Mouse (Mus musculus) gastrocnemius, postnatal 36 days (tissue): ENCODE results near the gene Gpr150. TPM values are rescaled to one million over a fixed set of nuclear protein-coding genes. Genes with fewer than 3 reads are reported as not detected.

Experiments
- DNase-seq, 2 experiments: peaks; one replicate each; pipeline ENCODE4 v3.0.0; 2022
- intact Hi-C: fragments of 180-260 bp; cut with DNase I; formaldehyde crosslinking; loops from one replicate; pipeline ENCODE4 v1.15.1; 2025
- long read RNA-seq, 2 experiments: library from polyadenylated mRNA; stranded (forward); transcript quantifications; one replicate each; pipeline ENCODE4 v2.0.0; 2021
- total RNA-seq, 2 experiments: library from RNA; stranded (reverse); gene quantifications; 2 replicates each; pipeline ENCODE4 v1.2.3; 2021

Gene Gpr150
- not detected for total RNA-seq
- long read RNA-seq, experiment 1 = 0 reads
- long read RNA-seq, experiment 2 = 0 reads

DNA sequence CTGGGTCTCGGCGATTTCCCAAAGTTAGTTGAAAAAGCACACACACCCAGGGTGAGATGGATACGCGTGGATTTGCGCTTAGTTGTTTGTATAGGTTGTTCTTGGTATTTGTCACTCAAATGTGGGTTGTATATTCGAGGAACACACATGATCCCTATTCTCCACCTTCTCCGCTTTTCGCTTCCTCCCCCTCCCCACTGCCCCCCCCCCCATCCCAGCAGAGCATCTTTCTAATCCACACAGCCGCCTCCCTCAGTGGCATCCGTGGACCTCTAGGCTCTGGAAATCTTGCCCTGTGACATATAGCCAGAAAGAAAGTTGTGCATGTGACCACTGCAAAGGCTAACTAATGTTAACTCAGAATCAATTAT, at the start of gene Gpr150:
Gene Gpr150 (minus strand): TSS at position 101 of the 371 bp plus-strand sequence.
- intact Hi-C loops = no loop called here
- DNase-seq = no peak

DNA sequence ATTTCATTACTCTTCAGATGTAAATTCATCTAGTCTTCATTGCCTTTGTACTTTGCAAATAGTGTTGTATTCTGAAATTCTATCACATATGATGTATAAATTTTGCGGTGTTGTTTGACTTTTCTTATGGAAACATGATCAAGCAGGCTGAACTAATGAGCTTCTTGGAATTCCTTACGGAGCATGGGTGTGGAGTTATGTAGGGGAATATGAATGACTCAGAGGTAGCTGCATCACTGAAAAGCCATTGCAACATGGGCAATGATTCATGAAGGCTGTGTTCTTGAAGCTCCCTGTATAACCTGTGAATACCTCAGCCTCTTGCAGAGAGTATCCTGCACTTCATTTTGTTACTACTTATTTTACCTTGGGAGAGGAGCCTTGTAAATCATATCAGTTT, 45.2 kb upstream of the Gpr150 start:
- intact Hi-C loops = no loop called here
- DNase-seq = no peak

DNA sequence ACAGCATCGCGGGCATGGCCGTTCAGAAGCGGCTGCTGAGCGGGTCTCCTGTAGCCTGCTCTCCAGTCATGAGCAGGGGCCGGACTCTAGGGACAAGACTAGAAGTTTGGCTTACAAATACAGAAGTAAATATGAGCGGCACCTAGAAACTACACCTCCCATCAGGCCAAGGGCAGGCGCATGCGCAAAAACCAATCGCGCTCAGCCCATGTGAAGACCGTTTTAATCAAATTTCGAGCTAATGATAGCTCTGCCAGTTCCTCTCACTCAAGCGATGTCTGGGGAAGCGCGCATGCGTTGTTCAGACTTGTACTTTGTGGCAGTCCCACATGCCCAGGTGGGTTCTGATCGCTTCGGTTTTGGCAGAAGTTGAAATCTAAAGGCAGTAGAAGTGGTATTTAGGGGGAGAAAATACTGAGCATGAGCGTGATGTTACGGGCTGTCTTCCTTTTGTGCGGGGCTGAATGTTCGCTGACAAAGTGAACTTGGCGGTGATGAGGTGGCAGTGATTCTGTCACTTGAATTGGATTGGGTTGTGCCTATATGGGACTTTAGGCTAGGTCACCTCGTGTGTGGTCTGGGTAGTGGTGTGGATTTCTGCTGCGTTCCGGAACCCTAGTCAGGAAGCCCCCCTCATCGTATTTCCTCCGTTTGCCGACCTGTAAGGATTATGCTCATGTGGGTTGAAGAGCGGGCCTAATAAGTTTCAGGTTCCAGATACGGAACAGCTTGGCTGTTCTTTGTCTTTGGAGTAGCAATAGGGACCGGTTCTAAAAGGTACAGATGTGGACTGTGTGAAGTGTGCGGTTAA, 41.9 kb upstream of the Gpr150 start, which contains the start of the genes Arsk and Ttc37:
Gene Arsk (minus strand): TSS at position 168 of the 811 bp plus-strand sequence.
Gene Ttc37 (plus strand): TSS at position 242 of the 811 bp plus-strand sequence.
- peak; percentile 88 to 94 for DNase-seq
- intact Hi-C loops = no loop called here

DNA sequence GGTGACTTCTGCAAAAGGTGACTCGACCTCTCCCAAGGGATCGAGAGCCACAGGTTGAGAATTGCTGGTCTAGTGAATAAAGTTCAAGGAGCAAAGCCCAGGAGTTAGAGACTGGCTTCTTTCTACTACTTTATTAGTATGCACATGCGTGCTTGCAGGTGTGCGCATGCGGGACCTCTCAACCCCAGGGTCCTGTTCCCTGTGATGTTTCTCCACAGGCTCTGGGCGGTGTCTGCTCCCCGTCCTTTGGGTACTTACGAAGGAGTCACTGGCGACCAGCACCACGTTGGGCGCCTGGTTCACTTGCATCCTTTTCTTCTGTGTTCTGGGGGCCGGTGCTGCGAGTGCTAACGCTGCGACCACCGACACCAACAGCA, 41.3 kb upstream of the Gpr150 start:
- intact Hi-C loops = no loop called here

DNA sequence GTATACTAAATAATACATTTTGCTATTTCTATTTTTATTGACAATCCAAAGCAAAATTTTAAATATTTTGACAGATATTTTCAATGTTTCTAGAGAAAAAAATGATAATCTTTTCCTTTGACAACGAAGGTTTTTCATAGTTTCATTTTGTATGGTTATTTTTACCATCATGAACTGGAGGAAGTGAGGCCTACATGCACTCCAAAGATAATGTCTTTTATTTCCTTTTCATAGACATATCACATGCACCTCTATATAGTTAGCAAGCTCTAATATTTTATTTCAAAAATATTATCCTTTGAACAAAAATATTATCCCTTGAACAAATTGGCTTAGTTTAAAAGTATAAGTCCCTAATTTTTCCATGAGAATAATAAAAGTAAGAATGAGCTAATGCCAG, 17.5 kb upstream of the Gpr150 start:
- no peak for DNase-seq
- intact Hi-C loops = no loop called here

More for the DNA sequence above, 41.3 kb upstream of the Gpr150 start:
- peak in 1 of 2 experiments; percentile 23 for DNase-seq

DNA sequence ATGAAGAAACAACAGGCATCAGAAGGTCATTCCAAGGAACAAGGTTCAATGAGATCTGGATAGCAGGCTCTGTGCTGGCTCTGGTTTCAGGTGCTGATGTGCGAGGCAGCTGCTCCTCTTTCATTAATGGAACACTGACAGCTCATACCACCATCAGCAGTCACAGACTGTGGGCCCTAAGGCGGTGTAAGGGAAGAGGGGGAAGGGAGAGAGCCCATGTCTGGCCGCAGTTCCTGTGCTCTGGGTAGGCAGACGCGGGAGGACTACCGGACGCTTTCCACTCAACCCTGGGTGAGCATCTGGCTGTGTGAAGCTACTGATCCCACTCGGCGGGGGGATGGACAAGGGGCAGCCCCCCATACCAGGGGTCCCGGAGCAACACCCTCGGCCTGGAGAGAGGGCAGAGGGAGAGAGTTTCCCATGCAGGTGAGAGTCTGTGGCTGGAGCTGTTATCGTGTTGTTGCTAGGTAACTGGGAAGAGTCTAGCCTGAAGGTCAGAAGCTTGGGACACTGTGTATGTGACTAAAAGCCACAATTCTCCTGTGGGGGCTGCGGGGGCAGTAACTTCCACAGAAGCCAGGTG, 7.7 kb upstream of the Gpr150 start:
- DNase-seq = no peak
- intact Hi-C loops = no loop called here

DNA sequence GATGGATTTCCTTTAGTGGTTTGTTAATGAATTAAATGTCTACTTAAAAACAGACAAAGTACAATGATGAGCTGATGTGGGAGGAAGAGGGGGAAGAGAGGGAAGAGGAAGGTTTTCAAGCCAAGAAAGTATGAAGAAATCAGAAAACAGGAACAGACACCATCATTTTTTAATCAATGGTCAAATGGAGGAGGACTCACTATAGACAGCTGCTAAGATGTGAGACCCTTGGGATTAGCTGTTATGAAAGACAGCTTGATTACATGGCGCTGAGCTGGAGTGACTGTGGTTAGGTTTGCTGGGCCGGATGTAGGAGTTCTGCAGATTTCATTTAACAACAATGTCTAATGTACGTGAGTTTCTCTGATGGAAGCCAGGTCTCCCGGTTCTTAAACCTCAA, 6.8 kb upstream of the Gpr150 start:
- intact Hi-C loops = no loop called here
- no peak for DNase-seq

DNA sequence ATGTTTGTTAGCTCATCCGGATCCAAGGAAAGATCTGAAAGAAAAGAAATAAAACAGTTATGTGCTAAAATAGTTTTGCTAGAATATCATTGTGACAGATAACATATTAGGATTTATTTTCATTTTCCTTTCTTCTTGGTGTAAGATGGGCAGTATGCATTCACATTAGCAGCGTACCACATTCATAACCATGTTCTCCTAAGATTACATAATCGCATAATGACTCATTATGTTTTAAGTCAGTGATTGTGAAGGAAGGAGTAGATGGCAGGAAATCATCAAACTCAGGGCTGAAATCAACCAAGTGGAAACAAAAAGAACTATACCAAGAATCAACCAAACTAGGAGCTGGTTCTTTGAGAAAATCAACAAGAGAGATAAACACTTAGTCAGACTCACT, 5.8 kb upstream of the Gpr150 start:
- DNase-seq = no peak
- intact Hi-C loops = no loop called here

DNA sequence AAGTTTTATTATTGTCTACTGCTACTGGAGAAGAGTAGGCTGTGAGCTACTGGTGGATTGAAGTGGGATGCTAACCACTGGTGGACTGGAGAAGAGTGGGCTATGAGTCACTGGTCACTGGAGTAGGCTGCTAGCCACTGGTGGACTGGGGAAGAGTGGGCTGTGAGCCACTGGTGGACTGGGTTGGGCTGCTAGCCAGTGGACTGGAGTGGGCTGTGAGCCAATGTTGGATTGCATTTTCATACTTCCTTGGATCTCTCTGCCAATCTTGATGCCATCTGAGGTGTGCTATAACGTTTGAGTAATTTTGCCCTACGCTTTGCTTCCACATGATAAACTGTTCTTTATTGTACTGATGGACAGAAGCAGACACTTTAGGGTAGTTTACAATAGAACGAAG, 5.3 kb upstream of the Gpr150 start:
- intact Hi-C loops = no loop called here
- DNase-seq = no peak

DNA sequence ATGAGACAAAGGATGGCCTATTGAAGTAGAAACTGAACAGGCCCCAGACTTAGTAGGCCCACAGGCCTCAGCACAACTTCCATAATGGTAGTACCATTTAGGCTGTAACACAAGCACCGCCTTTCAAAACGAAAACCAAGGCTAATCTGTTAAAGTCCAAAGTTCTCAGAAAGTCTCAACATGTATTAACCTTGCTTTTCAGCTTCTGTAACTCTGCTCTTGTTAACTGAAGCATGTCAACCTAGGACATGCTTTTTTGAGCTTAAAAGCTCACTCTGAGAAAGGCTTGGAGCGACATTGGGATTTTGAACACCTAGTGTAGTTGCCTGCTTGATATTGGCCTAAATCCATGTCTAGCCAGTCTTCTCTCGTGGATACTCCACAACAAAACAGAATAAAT, 2.8 kb upstream of the Gpr150 start:
- intact Hi-C loops = no loop called here
- no peak for DNase-seq

DNA sequence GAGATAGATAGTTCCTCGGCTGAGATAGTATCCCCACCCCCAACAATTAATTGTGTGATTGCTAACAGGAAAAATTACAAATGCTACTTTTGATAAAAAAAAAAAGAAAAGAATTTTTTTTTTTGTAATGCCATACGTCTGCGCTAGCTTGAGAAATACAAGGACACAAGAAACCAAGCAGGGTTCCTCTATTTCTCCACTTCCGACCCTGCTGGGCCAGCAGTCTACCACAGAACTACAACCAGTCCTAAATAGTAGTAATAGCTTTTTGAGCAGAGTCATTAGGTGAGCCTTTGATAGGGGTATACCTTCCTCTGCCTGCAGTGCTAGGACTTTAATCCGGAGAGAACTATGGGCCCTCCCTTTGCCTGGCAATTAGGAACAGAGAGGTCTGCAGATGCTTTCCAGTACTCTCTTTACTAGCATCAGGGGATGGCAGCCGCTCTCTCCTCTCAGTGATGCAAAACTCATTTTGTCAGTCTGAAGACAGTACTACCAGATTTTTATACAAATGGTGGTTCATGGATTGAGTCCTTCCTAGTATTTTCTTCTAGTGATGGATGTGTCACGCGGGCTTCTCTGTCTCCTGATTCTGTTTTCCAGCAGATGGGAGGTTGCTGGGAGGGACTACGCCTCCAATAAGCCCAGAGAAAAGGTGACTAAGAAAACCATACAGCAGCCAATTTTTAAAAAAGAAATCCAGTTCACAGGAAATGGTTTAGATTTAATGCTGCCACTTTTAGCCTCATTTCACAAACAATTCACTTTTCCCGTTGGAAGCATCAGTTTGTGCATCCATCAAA, 672 bp upstream of the Gpr150 start:
- intact Hi-C loops = no loop called here
- no peak for DNase-seq

DNA sequence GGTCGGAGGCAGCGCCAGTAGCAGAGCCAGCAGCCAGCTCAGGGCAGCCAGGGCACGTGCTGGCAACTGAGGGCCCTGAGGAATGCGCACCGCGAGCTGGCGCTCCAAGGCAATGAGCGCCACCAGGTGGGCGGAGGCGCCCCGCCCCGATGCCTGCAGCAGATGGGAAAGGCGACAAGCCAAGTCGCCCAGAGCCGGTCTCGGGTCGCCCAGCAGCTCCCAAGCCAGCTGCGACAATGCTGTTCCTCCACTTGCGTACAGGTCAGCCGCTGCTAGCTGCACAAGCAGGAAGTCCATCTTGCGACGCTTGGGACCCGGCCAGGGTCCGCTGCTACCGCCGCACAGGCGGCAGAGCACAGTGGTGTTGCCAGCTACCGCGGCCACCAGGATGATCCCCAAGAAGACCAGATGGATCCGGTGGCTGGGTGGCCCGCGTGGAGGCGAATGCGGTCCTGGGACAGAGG, 503 bp downstream of the Gpr150 start:
- peak; percentile 19 to 29 for DNase-seq
- intact Hi-C loops = no loop called here

DNA sequence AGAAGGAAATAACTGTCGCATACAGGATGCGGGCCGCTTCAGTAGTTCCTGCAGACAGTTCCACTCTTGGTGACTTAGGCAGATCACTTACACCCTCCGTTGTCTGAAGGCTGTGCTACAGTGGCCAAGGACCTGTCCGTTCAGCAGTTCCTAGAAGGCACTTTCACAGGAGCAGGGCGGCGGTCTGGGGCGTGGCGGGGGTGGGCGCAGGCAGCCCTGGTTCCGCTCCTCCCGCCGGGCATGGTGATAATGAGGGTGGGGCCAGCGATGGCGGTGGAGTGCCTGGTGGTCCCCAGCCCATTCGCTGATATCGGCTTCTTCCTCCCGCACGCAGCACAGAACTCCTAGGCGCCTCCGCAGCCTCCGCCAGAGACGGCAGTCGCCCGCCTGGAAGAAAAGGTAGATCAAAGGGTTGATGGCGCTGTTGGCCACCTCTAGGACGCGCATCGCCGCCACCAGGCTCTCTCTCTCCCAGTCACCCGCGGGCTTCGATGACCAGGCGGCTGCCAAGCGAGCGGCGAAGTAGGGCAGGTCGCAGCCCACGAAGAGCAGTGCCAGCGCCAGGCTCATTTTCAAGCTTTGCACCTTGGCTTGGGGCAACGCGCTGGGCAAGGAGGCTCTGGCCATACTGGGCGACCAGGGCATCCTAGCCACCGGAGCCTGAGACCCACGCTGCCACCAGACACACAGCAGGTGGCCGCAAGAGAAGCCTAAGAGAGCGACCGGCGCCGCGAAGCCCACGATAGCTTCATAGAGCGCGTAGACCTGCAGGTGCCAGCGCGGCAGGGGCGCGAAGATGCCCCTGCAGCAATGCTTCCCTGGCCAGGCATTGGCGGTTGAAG, 1.2 kb downstream of the Gpr150 start:
- intact Hi-C loops = no loop called here
- peak in 1 of 2 experiments; percentile 18 for DNase-seq

DNA sequence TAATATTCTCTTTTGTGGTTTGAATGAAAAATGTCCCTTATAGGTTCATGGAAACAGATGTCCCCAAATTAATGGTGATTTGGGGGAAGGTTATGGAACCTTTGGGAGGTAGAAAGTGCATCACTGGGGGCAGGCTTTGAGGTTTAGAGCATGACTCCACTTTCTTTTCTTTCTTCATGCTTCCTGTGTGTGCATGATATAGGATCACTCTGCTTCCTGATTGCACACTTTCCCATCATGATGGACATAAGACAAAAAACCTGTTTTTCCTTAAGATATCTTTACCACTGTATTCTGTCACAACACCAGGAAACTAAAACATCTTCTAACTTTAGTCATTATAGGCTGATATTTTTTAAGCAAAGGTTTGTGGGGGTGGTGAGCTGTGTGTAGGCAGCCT, 11.8 kb downstream of the Gpr150 start:
- intact Hi-C loops = no loop called here
- DNase-seq = no peak

DNA sequence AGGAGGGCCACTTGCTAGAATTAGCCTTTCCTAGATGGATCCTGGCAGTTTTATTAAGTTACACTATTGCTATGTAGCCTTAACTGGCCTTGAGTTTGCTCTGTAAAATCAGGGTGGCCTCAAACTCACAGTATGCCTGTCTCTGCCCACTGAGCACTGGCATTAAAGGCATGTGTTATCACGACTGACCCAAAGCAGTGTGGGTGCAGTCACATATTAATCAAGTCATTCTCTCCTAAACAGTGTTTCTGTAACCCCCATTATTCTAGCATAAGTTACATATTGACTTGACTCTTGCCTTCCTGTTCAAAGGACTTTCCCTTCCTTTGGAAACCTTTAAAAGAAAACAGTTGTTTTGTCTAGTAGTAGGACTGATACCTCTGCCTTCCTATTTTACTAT, 14.3 kb downstream of the Gpr150 start:
- intact Hi-C loops = no loop called here
- DNase-seq = no peak

DNA sequence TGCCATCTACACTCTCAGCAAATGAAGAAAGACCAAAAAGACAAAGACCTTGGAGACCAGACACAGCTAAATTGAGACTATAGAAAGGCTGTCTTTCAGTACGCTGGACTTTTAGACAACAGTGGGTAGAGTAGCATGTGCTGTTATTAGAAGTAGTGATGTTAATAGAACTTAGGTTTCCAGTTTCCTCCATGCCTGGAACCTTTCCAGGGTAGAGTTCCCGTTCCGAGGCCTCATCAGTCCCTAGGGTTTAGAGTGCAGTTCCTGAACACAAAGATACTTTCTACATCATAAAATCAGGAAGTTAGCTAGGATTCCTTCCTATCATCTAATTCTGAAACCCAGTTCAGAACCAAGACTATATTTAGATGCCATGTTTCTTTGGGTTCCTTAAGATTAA, 32.2 kb downstream of the Gpr150 start:
- no peak for DNase-seq
- intact Hi-C loops = loop anchor here (10.0 kb wide), 1 partner anchor 320 kb away; the partner anchor contains the start of gene Ell2

DNA sequence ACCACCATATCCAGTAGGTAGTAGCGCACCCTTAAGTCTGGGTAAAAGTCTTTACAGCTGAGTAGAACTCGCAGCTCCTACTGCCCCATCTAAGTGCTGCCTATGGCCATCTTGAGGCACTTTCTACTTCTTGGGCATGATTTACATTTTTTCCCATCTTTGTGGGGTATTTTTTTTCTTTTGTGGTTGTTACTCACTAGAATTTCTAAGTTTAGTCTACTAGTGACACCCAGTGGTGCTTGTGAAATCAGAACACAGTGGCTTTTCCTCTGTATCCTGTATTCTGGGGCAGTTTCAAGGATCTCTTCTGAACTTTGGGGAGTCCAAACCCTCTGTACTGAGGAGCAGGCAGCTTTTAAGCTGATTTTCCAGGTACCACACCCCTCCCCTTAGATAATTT, 35.0 kb downstream of the Gpr150 start:
- intact Hi-C loops = loop anchor here (10.0 kb wide), 1 partner anchor 317 kb away; the partner anchor contains the start of gene Ell2

DNA sequence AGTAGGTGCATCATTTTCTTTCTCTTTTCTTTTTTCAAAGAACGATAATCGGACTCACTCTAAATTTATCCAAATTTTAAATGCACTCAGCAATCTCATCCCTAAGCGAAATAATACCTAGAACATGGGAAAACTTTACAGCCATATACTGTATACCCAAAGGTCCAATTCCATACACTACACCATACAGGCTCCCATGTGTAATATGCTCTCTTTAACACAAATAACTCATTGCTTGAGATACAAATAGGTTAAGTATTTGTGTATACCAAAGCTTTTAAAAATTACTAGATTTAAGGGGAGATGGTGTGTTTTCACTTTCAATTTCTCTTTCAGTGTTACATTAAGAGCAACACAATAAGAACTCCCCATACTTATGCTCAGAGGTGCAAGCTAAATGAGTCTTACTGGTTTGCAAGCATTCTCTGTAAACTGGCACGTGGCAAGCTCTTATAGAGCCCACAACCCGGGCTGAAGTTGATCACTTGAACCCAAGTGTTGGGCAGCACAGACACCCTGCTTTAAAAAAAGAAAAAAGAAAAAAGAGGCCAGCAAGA, 37.9 kb downstream of the Gpr150 start:
- intact Hi-C loops = loop anchor here (1.0 kb wide), 1 partner anchor 76 kb away; the partner anchor contains the start of gene Rhobtb3
- DNase-seq = no peak

More for the DNA sequence above, 35.0 kb downstream of the Gpr150 start:
- no peak for DNase-seq

DNA sequence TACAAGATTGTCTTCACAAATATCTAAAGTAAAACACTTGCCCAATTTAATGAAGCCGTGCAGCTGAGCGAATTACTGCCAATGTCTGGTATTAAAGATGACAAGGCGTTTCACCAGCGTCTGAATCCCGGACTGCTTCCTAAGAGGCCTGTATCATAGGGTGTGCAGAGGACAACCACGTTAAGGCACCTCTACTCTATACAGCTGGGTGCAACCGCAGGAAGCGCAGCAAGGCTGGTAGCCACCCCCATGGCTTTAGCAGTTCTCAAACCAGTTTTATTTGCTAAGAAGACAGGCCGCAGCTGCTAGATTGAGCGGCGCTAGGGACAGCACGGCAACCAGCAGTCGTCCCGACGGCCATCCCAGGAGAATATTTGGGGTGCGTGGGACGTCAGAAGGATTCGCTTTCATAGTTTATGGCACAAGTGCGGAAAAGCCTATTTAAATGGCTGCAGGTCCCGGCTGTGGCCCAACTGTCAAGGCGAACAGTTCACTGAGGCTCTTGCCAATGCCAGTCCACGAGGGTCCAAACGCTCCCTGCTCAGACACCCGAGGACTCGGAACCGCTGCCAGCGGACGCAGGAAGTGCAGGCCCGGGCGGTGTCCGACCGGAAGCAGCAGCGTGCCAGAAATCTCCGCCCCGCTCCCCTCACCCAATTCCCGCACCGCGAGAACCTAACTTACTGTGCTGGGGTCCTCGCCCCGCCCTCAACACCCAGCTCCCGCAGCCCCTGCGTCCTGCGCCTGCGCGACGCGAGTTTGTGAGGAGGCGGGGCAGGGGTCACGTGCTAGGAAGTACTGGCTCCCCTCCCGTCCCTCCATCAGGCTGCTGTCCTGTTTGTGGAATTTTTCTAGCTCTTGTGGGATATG, 38.6 kb downstream of the Gpr150 start, which contains the start of gene Rfesd:
Gene Rfesd (minus strand): TSS at position 746 of the 870 bp plus-strand sequence.
- intact Hi-C loops = loop anchor here (1.0 kb wide), 1 partner anchor 75 kb away; the partner anchor contains the start of gene Rhobtb3
- peak; percentile 94 to 97 for DNase-seq
